Mouse (Mus musculus): ENCODE data around the gene C87436. TPM values are rescaled to one million over a fixed set of nuclear protein-coding genes. Genes with fewer than 3 reads are reported as not detected.

Gene C87436
- total and polyA plus RNA-seq, 3 experiments: 11.6 to 18.5 TPM; not detected in 1

GRCm38 (mm10) chr6:86503513-86503912 is 65.3 kb downstream of the C87436 start:
- Histone ChIP-seq H3K4me3 (ENCODE audit: control insufficient read depth in 1 of 2, insufficient read depth in 1 of 2, low read depth in 2 of 2, low read length in 2 of 2) (no peak overlapping the region), H3K9ac (ENCODE audit: control insufficient read depth, low read depth, low read length, poor library complexity, severe bottlenecking) (no peak overlapping the region), H3K9me3 (replicated peaks; ENCODE audit: insufficient read depth, low read length) (no peaks in the 10 kb centered on the region), H3K27me3 (ENCODE audit: control insufficient read depth in 1 of 2, insufficient read depth in 2 of 2, low read length in 2 of 2) (no peaks in the 10 kb centered on the region), H3K79me2 (ENCODE audit: control insufficient read depth, insufficient read depth, low read length, poor library complexity) (no peaks in the 10 kb centered on the region), H3K4me1 (ENCODE audit: control insufficient read depth in 1 of 2, insufficient read depth in 2 of 2, low read length in 2 of 2) (no peaks in the 10 kb centered on the region), H3K27ac (ENCODE audit: control insufficient read depth, low read depth, low read length) (no peak overlapping the region), H3K36me3 (ENCODE audit: control insufficient read depth in 1 of 2, insufficient read depth in 2 of 2, low read length in 2 of 2) (no peaks in the 10 kb centered on the region; a peak in 2 of 4 replicates)
- DNase-seq (ENCODE audit: low read depth, low spot score): peak; percentile 39
- TF ChIP-seq TCF12 (IDR thresholded peaks at IDR 0.05; ENCODE audit: low read depth, low read length): no peak
- TF ChIP-seq SIN3A (IDR thresholded peaks at IDR 0.05; ENCODE audit: low read length): no peak

- peaks cover 0 to 4% of the 10 kb centered on the region in 2 experiments; a peak in 2 of 4 replicates for H3K36me3 ChIP-seq (ENCODE audit: control insufficient read depth in 1 of 2, insufficient read depth in 2 of 2, low read length in 2 of 2)
- H3K4me1 ChIP-seq (ENCODE audit: control insufficient read depth in 1 of 2, insufficient read depth in 2 of 2, low read length in 2 of 2): peaks cover 0 to 12% of the 10 kb centered on the region in 2 experiments; a peak in 2 of 4 replicates
- no peak overlapping the region for H3K9ac ChIP-seq (ENCODE audit: control insufficient read depth, low read depth, low read length, poor library complexity, severe bottlenecking)
- DNase-seq (ENCODE audit: low read depth, low spot score): no peak
- H3K79me2 ChIP-seq (ENCODE audit: control insufficient read depth, insufficient read depth, low read length, poor library complexity): no peaks in the 10 kb centered on the region
- no peak overlapping the region for H3K27ac ChIP-seq (ENCODE audit: control insufficient read depth, low read depth, low read length)
- no peaks in the 10 kb centered on the region for H3K27me3 ChIP-seq (ENCODE audit: control insufficient read depth in 1 of 2, insufficient read depth in 2 of 2, low read length in 2 of 2)
- no peak overlapping the region for H3K4me3 ChIP-seq (ENCODE audit: control insufficient read depth in 1 of 2, insufficient read depth in 1 of 2, low read depth in 2 of 2, low read length in 2 of 2)
- no peak for TF ChIP-seq MYC (IDR thresholded peaks at IDR 0.05; ENCODE audit: low read depth, low read length)
- no peak for TF ChIP-seq TAL1 (IDR thresholded peaks at IDR 0.05; ENCODE audit: low read length)
- no peak for TF ChIP-seq MXI1 (IDR thresholded peaks at IDR 0.05; ENCODE audit: low read depth, low read length)
- no peak for TF ChIP-seq SIN3A (IDR thresholded peaks at IDR 0.05; ENCODE audit: low read length)
- TF ChIP-seq TCF12 (IDR thresholded peaks at IDR 0.05; ENCODE audit: low read depth, low read length): no peak
- no peak for TF ChIP-seq BHLHE40 (IDR thresholded peaks at IDR 0.05; ENCODE audit: borderline replicate concordance, low read depth, low read length)
- TF ChIP-seq JUND (IDR thresholded peaks at IDR 0.05; ENCODE audit: low read depth, low read length): no peak
- TF ChIP-seq CHD2 (IDR thresholded peaks at IDR 0.05; ENCODE audit: low read length): no peak
- TF ChIP-seq CTCF (IDR thresholded peaks at IDR 0.05 in 2 of 3, conservative IDR thresholded peaks at IDR 0.05 in 1 of 3; ENCODE audit: control insufficient read depth in 1 of 3, insufficient read depth in 1 of 3, low read depth in 2 of 3, low read length in 3 of 3, poor library complexity in 1 of 3, severe bottlenecking in 1 of 3): no peak
- no peak for TF ChIP-seq ETS1 (IDR thresholded peaks at IDR 0.05; ENCODE audit: low read depth, low read length)
- no peak for TF ChIP-seq SMC3 (IDR thresholded peaks at IDR 0.05; ENCODE audit: low read depth, low read length)
- TF ChIP-seq ZMIZ1 (IDR thresholded peaks at IDR 0.05; ENCODE audit: low read depth, low read length): no peak
- no peak for TF ChIP-seq GABPA (IDR thresholded peaks at IDR 0.05; ENCODE audit: low read depth, low read length)
- TF ChIP-seq NRF1 (IDR thresholded peaks at IDR 0.05; ENCODE audit: insufficient read depth, low read depth, low read length, poor library complexity, severe bottlenecking): no peak
- no peak for TF ChIP-seq USF1 (IDR thresholded peaks at IDR 0.05; ENCODE audit: low read depth, low read length)
- no peak for TF ChIP-seq MAFK (IDR thresholded peaks at IDR 0.05; ENCODE audit: borderline replicate concordance, low read depth, low read length)
- TF ChIP-seq MEF2A (IDR thresholded peaks at IDR 0.05; ENCODE audit: extremely low read depth, insufficient replicate concordance, low read depth, low read length, poor library complexity, severe bottlenecking): no peak
- TF ChIP-seq MYB (IDR thresholded peaks at IDR 0.05; ENCODE audit: low read depth, low read length): no peak
- H3K9me3 ChIP-seq (replicated peaks; ENCODE audit: insufficient read depth, low read length): no peaks in the 10 kb centered on the region
Observed at GRCm38 (mm10) chr6:86505671-86506070, 67.5 kb downstream of the C87436 start.

All from MEL (cell line).